Mouse (Mus musculus) retina, postnatal 1 day (tissue): Measurements from ENCODE around the gene Nptxr.

Source experiments
- DNase-seq: peaks from one replicate; pipeline ENCODE4 v3.0.0-alpha.2; 2012

Nptxr gene

DNA sequence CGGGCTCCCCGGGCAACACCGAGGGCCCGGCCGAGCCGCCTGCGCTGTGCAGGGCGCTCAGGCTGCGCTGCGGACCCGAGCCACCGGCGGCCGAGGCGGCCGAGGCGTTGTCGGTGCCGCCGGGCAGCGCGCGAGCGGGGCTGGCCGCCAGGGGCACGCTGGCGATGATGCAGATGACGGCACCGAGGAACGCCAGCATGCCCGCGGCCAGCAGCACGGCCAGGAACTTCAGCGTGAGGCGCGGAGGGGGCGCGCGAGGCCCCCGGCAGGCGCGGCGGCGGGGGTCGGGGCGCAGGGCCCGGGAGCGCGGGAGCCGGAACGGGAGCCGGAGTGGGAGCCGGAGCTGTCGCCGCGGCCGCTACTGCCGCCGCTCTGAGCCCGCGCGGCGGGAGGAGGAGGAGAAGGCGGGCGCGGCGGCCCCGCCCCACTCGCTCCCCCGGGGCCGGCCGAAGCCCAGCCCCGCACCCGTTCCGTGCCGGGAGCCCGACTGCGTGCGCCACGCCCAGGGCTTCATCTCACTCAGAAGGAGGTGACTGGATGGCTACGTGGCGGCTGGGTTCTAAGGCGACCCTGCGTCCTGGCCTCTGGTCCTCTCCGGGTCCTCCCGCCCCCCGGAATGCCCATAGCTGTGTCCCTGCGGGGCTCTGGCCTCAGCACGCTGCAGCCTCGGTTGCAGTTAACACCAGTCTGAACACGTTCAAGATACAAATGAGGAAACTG lies at the start of gene Nptxr:
Gene Nptxr (minus strand): TSS at position 415 of the 720 bp plus-strand sequence.
- DNase-seq = peak; percentile 76

- DNase-seq = no peak
Measured at GRCm38 (mm10) chr15:79850143-79850542, 45.6 kb upstream of the Nptxr start.

DNA sequence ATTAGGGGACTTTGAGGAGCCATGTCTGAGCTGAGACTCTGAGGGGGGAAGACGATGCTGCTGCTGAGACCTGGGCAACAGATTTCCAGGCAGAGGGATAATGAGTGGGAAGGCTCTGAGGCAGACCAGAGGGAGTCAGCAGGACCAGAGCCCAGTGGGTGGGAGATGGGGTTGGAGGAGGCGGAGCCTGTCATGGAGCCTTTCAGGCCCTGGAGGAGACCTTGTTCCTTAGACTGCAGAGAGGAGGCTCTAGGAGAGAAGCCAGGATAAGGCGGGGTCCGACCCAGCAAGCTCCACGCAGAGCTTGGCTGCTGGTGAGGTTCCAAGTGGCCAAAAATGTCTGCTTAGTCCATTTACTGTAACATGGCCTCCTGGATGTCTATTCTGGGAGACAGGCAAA lies 42.5 kb upstream of the Nptxr start:
- peak; percentile 55 for DNase-seq

DNA sequence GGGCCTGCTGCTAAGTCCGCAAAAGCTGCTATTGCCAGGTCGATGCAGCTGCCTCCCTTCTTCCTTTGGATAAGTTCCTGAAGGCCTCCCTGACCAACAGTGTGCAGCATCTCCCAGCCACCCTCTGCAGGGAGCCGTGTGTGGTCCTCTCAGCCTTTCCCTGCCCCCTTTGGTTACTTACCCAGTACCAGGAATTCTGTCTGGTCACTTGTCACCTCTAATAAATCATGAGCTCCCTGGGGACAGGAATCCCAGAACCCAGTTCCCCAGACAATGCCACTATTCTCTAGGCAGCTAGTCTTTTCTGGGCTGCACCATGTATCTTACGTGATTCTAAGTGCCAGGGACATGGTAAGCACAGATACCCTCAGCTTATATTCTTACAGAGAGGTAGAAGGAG lies 41.4 kb upstream of the Nptxr start:
- DNase-seq = peak; percentile 94

DNA sequence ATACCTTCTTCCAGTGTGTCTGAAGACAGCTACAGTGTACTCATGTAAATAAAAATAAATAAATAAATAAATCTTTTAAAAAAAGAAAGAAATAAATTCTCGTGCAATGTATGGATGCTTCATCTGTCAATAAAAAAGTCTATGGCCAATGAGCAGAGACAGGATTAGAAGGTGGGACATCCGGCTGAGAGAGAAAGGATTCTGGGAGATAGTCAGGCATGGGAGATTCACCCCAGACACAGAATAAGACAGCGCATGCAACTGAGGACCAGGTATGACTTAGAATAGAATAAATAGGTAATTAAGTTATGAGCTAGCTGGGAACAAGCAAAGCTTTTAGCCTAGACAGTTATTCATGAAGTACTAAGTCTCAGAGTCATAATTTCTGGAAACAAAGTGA lies 38.4 kb upstream of the Nptxr start:
- no peak for DNase-seq

GRCm38 (mm10) chr15:79840281-79840680 lies 35.7 kb upstream of the Nptxr start:
- no peak for DNase-seq

- no peak for DNase-seq
Measured at GRCm38 (mm10) chr15:79834881-79835260, 30.3 kb upstream of the Nptxr start.

DNA sequence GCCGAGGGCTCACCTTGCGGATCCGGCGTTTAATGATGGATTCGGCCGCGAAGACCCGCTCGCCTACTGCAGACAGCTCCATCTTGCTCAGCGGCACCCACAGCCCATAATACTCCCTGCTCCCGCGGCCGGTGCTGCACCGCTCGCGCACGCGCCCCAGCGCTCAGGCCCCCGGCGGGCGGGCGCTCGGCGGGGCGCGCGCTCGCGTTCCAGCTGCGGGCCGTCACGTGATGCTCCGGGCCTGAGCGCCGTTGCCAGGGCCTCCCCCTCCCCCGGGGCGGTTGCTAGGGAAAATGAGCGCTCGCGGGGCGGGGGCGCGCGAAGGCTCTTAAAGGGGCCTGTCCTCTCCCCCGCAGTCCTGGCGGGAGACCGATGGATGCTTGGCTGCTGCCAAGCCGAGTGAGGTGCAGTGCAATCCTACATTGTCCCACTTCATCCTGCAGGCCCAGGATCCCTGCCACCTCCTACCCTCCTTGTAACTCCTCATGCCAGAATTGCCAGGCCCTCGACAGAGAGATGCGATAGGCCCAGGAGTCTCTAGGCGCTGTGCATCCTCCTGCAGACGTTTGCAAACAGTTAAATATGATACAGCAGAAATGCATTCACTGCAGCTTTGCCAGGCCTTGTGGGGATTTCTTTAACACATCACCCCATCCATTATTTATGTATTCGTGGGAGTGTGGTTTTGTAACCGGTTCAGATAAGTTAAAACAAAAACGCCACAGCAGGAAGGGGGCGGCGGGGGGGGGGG lies 29.7 kb upstream of the Nptxr start, which contains the start of the genes Npcd and Cbx6:
Gene Npcd (minus strand): TSS at position 108 of the 751 bp plus-strand sequence.
Gene Cbx6 (minus strand): TSS at position 559 of the 751 bp plus-strand sequence.
- DNase-seq = peak; percentile 98

GRCm38 (mm10) chr15:79833251-79834050 lies 28.9 kb upstream of the Nptxr start:
- peak; percentile 47 for DNase-seq

GRCm38 (mm10) chr15:79832064-79832900 lies 27.7 kb upstream of the Nptxr start:
- peak; percentile 89 for DNase-seq

- peak; percentile 88 for DNase-seq
Measured at GRCm38 (mm10) chr15:79830388-79830787, 25.8 kb upstream of the Nptxr start.

DNA sequence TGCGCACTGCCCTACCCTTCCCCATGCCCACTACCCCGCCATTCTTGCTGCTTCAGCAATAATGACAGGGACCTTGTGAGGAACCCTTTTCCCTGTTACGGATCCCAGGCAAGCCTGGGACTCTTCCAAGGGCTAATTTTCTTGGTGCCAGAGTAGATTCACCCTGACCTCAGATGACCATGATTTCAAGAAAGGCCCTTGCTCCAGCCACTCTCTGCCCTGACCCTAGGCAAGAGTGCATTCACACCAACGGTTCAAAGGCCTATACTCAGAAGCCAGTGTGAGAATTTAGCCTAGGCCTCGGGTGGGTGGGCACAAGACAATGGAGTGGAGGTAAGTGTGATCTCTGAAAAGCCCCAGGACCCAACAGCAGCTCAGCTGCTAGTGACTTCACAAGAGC lies 24.9 kb upstream of the Nptxr start:
- no peak for DNase-seq

DNA sequence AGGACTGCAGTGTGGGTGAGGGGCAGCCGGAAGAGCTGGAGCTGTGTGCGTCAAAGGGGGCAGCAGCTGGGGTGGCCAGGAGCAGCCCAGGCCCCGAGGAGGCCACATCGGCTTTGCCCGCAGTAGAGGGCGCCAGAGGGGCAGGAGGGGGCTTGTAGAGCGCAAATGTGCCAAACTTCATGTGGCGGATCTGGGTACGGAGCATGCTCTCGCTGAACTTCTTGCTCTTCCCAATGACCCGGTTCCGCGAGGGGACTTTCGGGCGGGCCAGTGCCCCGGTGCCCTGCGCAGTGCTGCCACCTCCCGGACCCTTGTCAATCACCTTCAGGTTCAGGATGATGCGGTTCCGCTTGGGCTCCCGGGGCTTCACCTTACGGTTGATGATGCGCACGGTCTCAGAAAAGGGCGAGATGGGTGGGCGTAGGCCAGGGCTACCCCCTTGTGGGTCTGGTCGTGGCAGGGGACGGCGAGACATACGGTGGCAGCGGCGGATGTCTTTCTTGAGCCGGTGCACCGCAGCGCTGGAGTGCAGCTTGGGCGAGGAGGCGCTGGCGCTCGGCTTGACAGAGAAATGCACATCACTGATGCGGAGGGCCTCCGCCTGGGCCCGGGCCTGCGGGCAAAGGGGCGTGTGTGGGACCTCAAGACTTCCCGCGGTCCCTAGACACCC lies 23.9 kb upstream of the Nptxr start:
- peak; percentile 70 for DNase-seq

- DNase-seq = no peak
Measured at GRCm38 (mm10) chr15:79827778-79828210, 23.2 kb upstream of the Nptxr start.

DNA sequence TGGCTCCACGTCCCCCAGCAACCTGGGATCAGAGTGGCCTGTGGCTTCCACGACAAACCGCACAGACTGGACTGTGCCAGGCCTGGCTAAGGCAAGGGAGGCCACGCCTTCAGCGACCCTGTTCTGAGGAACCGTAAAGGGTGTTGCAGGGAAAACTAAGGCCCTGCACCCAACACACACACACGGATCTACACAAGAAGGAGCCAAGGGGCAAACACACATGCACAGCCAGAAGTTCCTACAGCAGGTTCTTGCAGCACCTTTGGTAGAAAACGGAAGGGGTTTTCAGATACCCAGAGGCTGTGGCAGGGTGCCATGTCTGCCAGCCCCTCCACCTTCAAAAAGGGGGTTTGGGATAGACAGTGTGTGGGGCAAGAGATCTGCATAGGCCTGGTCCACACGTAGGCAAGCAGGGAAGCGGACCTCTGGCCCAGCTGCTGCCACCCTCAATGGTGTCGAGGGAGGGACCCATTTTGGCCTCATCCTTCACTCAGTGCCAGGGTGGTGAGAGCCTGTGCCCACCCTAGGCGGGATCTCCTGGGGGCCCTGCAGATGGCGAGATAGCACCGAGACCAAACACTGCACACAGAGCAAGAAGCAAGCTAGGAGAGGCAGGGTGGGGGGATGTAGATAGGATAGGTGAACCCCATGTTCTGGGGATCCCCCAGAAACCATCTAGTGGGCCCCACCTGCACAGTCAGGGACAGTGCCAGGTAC lies 22.7 kb upstream of the Nptxr start:
- DNase-seq = no peak

- DNase-seq = no peak
Measured at GRCm38 (mm10) chr15:79826221-79826935, 21.8 kb upstream of the Nptxr start.

DNA sequence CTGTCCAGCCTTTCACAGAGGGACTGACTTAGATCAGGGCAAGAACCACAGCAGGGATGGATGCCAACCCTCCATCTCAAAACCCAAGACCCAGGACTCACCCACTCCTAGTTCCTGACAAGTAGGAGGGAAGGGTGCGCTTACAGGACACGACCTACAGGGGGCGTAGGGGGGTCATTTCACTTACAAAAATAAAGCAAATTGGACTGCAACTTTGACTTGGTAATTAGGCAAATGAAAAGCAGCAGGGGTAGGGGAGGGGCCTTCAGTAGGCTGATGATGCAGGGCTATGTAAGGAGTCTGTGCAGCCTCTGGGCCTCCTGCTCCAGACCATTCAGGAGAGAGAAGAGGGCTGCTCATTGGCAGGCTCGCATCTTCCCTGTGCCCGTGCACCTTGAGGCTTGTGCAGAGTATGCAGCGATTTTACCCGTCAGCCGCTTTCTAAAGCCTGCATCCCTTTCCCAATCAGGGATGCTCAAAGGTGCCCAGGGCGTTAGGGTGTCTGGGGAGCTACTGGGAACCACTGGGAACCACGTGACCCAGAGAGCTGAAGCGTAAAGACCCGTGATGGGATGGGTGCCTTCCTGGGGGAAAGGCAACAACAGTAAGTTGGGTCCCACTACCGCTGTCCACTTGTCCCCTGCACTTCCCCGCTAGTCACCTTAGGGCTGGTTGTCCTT lies 20.7 kb upstream of the Nptxr start:
- peak; percentile 78 for DNase-seq

GRCm38 (mm10) chr15:79823588-79824280 lies 19.2 kb upstream of the Nptxr start:
- DNase-seq = no peak
